Mouse (Mus musculus): ENCODE data around the gene Sgo2a. TPM values are rescaled to one million over a fixed set of nuclear protein-coding genes. Genes with fewer than 3 reads are reported as not detected.

Gene Sgo2a
- polyA plus RNA-seq, 1 experiment: 0.77 TPM

- Histone ChIP-seq H3K4me1 (ENCODE audit: control insufficient read depth, insufficient read depth, low read length) (no peaks in the 10 kb centered on the region), H3K4me3 (replicated peaks; ENCODE audit: insufficient read depth, low read depth, low read length) (no peak overlapping the region), H3K27me3 (ENCODE audit: control insufficient read depth, insufficient read depth, low read length) (no peaks in the 10 kb centered on the region), H3K27ac (ENCODE audit: insufficient read depth, low read length) (no peak overlapping the region)
- WGBS: 89% methylated on average over 1 of the region's 1 CpGs
- no peak for TF ChIP-seq CTCF (IDR thresholded peaks at IDR 0.05; ENCODE audit: borderline replicate concordance, insufficient read depth, low read depth, low read length)
- no peak for DNase-seq
Observed at GRCm38 (mm10) chr1:57955774-57956173, 40.0 kb upstream of the Sgo2a start.

GRCm38 (mm10) chr1:57969327-57970271 lies 26.2 kb upstream of the Sgo2a start:
- DNase-seq: peak; percentile 93 to 96
- Histone ChIP-seq H3K27ac (ENCODE audit: insufficient read depth, low read length) (peak overlapping the region; percentile 63), H3K27me3 (ENCODE audit: control insufficient read depth, insufficient read depth, low read length) (no peaks in the 10 kb centered on the region), H3K4me1 (ENCODE audit: control insufficient read depth, insufficient read depth, low read length) (peaks cover 4% of the 10 kb centered on the region; the same call in 1 of the 2 replicates), H3K4me3 (replicated peaks; ENCODE audit: insufficient read depth, low read depth, low read length) (peak overlapping the region; percentile 81)
- whole genome bisulfite sequencing: under 1% methylated on average over 65 of the region's 65 CpGs
- TF ChIP-seq CTCF (IDR thresholded peaks at IDR 0.05; ENCODE audit: borderline replicate concordance, insufficient read depth, low read depth, low read length) (peak; percentile 67), POLR2A (IDR thresholded peaks at IDR 0.05; ENCODE audit: borderline replicate concordance, insufficient read depth, low read length) (peak; percentile 53; the same call in 1 of the 2 replicates)

GRCm38 (mm10) chr1:57971588-57971987 lies 24.2 kb upstream of the Sgo2a start:
- DNase-seq: no peak
- TF ChIP-seq CTCF (IDR thresholded peaks at IDR 0.05; ENCODE audit: borderline replicate concordance, insufficient read depth, low read depth, low read length) (no peak), POLR2A (IDR thresholded peaks at IDR 0.05; ENCODE audit: borderline replicate concordance, insufficient read depth, low read length) (no peak)
- H3K4me3 ChIP-seq (replicated peaks; ENCODE audit: insufficient read depth, low read depth, low read length): no peak overlapping the region
- 84% methylated on average over 2 of the region's 2 CpGs for WGBS
- no peaks in the 10 kb centered on the region for H3K27me3 ChIP-seq (ENCODE audit: control insufficient read depth, insufficient read depth, low read length)
- peaks cover 4% of the 10 kb centered on the region; the same call in 1 of the 2 replicates for H3K4me1 ChIP-seq (ENCODE audit: control insufficient read depth, insufficient read depth, low read length)
- H3K27ac ChIP-seq (ENCODE audit: insufficient read depth, low read length): no peak overlapping the region

- H3K4me3 ChIP-seq (replicated peaks; ENCODE audit: insufficient read depth, low read depth, low read length): no peak overlapping the region
- no peak for DNase-seq
- 92% methylated on average over 3 of the region's 3 CpGs for WGBS
- no peak for TF ChIP-seq POLR2A (IDR thresholded peaks at IDR 0.05; ENCODE audit: borderline replicate concordance, insufficient read depth, low read length)
- TF ChIP-seq CTCF (IDR thresholded peaks at IDR 0.05; ENCODE audit: borderline replicate concordance, insufficient read depth, low read depth, low read length): no peak
- no peaks in the 10 kb centered on the region for H3K27me3 ChIP-seq (ENCODE audit: control insufficient read depth, insufficient read depth, low read length)
- H3K27ac ChIP-seq (ENCODE audit: insufficient read depth, low read length): no peak overlapping the region
- no peaks in the 10 kb centered on the region for H3K4me1 ChIP-seq (ENCODE audit: control insufficient read depth, insufficient read depth, low read length)
Observed at GRCm38 (mm10) chr1:57976860-57977259, 18.9 kb upstream of the Sgo2a start.

- H3K4me3 ChIP-seq (replicated peaks; ENCODE audit: insufficient read depth, low read depth, low read length): no peak overlapping the region
- H3K27ac ChIP-seq (ENCODE audit: insufficient read depth, low read length): no peak overlapping the region
- no peaks in the 10 kb centered on the region for H3K4me1 ChIP-seq (ENCODE audit: control insufficient read depth, insufficient read depth, low read length)
- 31% methylated on average over 6 of the region's 6 CpGs for WGBS
- TF ChIP-seq CTCF (IDR thresholded peaks at IDR 0.05; ENCODE audit: borderline replicate concordance, insufficient read depth, low read depth, low read length) (no peak), POLR2A (IDR thresholded peaks at IDR 0.05; ENCODE audit: borderline replicate concordance, insufficient read depth, low read length) (no peak)
- H3K27me3 ChIP-seq (ENCODE audit: control insufficient read depth, insufficient read depth, low read length): no peaks in the 10 kb centered on the region
- no peak for DNase-seq
Observed at GRCm38 (mm10) chr1:57989052-57989600, 6.6 kb upstream of the Sgo2a start.

- 70% methylated on average over 2 of the region's 2 CpGs for WGBS
Observed at GRCm38 (mm10) chr1:57991277-57991676, 4.5 kb upstream of the Sgo2a start.

GRCm38 (mm10) chr1:57996133-57996615 lies 403 bp downstream of the Sgo2a start:
- H3K4me1 ChIP-seq (ENCODE audit: control insufficient read depth, insufficient read depth, low read length): no peaks in the 10 kb centered on the region
- H3K4me3 ChIP-seq (replicated peaks; ENCODE audit: insufficient read depth, low read depth, low read length): peak overlapping the region; percentile 91
- no peaks in the 10 kb centered on the region for H3K27me3 ChIP-seq (ENCODE audit: control insufficient read depth, insufficient read depth, low read length)
- under 1% methylated on average over 29 of the region's 29 CpGs for WGBS
- no peak overlapping the region for H3K27ac ChIP-seq (ENCODE audit: insufficient read depth, low read length)
- no peak for TF ChIP-seq CTCF (IDR thresholded peaks at IDR 0.05; ENCODE audit: borderline replicate concordance, insufficient read depth, low read depth, low read length)
- no peak for TF ChIP-seq POLR2A (IDR thresholded peaks at IDR 0.05; ENCODE audit: borderline replicate concordance, insufficient read depth, low read length)
- DNase-seq: no peak

More at GRCm38 (mm10) chr1:57991277-57991676, 4.5 kb upstream of the Sgo2a start:
- no peaks in the 10 kb centered on the region for H3K27me3 ChIP-seq (ENCODE audit: control insufficient read depth, insufficient read depth, low read length)
- no peak for DNase-seq
- no peak for TF ChIP-seq POLR2A (IDR thresholded peaks at IDR 0.05; ENCODE audit: borderline replicate concordance, insufficient read depth, low read length)
- no peak for TF ChIP-seq CTCF (IDR thresholded peaks at IDR 0.05; ENCODE audit: borderline replicate concordance, insufficient read depth, low read depth, low read length)
- no peaks in the 10 kb centered on the region for H3K4me1 ChIP-seq (ENCODE audit: control insufficient read depth, insufficient read depth, low read length)
- no peak overlapping the region for H3K27ac ChIP-seq (ENCODE audit: insufficient read depth, low read length)
- no peak overlapping the region for H3K4me3 ChIP-seq (replicated peaks; ENCODE audit: insufficient read depth, low read depth, low read length)

Data from cerebellum, adult 2 months (tissue).